Mouse (Mus musculus) neural tube, embryonic 15.5 days (tissue): Measurements from ENCODE around the gene Slc48a1. TPM values are rescaled to one million over a fixed set of nuclear protein-coding genes. Genes with fewer than 3 reads are reported as not detected.

Source experiments
- ATAC-seq: fragments of 200-750 bp; cut with Nextera tagmentation; 2 replicates; pipeline ENCODE4 v1.8.0; 2017; ENCODE audit warnings: mild to moderate bottlenecking, moderate TSS enrichment, moderate library complexity; ENCODE audit not compliant: low FRiP score
- H3K27ac ChIP-seq: fragments of 300-500 bp; sonication (generic); replicated peaks from 2 replicates; pipeline ENCODE4 v1.5.1; 2015; ENCODE audit warnings: mild to moderate bottlenecking, inconsistent platforms
- H3K27me3 ChIP-seq: fragments of 300-500 bp; sonication (generic); replicated peaks from 2 replicates; pipeline ENCODE4 v1.6.1; 2015; ENCODE audit warnings: inconsistent platforms
- H3K36me3 ChIP-seq: fragments of 300-500 bp; sonication (generic); 2 replicates; pipeline ENCODE4 v1.6.1; 2015; ENCODE audit warnings: inconsistent platforms
- H3K4me1 ChIP-seq: fragments of 300-500 bp; sonication (generic); 2 replicates; pipeline ENCODE4 v1.6.1; 2015; ENCODE audit warnings: inconsistent platforms
- H3K4me2 ChIP-seq: fragments of 300-500 bp; sonication (generic); 2 replicates; pipeline ENCODE4 v1.6.1; 2015; ENCODE audit warnings: inconsistent platforms, mild to moderate bottlenecking, moderate library complexity
- H3K4me3 ChIP-seq: fragments of 300-500 bp; sonication (generic); replicated peaks from 2 replicates; pipeline ENCODE4 v1.5.1; 2015; ENCODE audit warnings: mild to moderate bottlenecking, inconsistent platforms
- H3K9ac ChIP-seq: fragments of 300-500 bp; sonication (generic); replicated peaks from 2 replicates; pipeline ENCODE4 v1.6.1; 2015; ENCODE audit warnings: mild to moderate bottlenecking, inconsistent platforms
- H3K9me3 ChIP-seq: fragments of 300-500 bp; sonication (generic); replicated peaks from 2 replicates; pipeline ENCODE4 v1.6.1; 2016; ENCODE audit warnings: inconsistent platforms
- WGBS: fragments of 180-500 bp; shearing (Covaris S2); methylation state at CpG from one replicate; pipeline ENCODE4 v1.1.7; 2015; ENCODE audit warnings: mixed read lengths; 5-methylcytosine and 5-hydroxymethylcytosine counted together
- polyA plus RNA-seq: library from polyadenylated mRNA; unstranded; fragments of >200 nt; fragmentation: Nextera tagmentation; extraction: Ambion mirVana; gene quantifications from 2 replicates; pipeline ENCODE4 v1.2.1, GENCODE M21; 2015

Slc48a1 gene
- polyA plus RNA-seq, 1 experiment from 2014 or later, result 101 TPM

- Histone ChIP-seq H3K4me1 (peaks cover 80% of the 10 kb centered on the region), H3K9ac (no peak overlapping the region), H3K4me2 (no peak overlapping the region), H3K27ac (no peak overlapping the region), H3K36me3 (no peaks in the 10 kb centered on the region), H3K9me3 (no peaks in the 10 kb centered on the region), H3K27me3 (no peaks in the 10 kb centered on the region), H3K4me3 (no peak overlapping the region)
- no peak for ATAC-seq
- 62% methylated on average over 12 of the region's 12 CpGs for WGBS
These were observed 45.2 kb downstream of the Slc48a1 start for GRCm38 (mm10) chr15:97823479-97823878.

DNA sequence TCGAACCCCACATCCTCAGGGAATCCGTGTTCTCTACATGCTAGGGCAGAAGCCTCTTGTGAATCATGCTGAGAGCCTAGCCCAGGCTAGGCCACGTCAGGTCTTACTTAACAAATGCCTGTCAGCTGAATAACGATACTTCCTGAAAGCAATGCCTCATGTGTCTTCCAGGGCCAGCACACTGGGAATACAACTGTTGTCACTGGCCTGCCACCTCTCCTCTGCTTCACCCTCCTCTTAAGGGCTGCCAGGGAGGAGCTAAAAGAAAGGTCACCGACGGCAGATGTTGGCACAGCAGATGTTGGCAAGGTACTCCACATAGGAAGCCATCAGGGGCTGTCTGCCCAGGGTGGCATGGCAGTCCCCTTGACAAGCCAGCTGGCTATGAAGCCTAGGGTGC is 45.7 kb downstream of the Slc48a1 start:
- Histone ChIP-seq H3K9ac (no peak overlapping the region), H3K27ac (no peak overlapping the region), H3K4me1 (peaks cover 83% of the 10 kb centered on the region), H3K4me3 (no peak overlapping the region), H3K36me3 (no peaks in the 10 kb centered on the region), H3K4me2 (no peak overlapping the region), H3K27me3 (no peaks in the 10 kb centered on the region), H3K9me3 (no peaks in the 10 kb centered on the region)
- no peak for ATAC-seq
- 77% methylated on average over 6 of the region's 6 CpGs for WGBS

DNA sequence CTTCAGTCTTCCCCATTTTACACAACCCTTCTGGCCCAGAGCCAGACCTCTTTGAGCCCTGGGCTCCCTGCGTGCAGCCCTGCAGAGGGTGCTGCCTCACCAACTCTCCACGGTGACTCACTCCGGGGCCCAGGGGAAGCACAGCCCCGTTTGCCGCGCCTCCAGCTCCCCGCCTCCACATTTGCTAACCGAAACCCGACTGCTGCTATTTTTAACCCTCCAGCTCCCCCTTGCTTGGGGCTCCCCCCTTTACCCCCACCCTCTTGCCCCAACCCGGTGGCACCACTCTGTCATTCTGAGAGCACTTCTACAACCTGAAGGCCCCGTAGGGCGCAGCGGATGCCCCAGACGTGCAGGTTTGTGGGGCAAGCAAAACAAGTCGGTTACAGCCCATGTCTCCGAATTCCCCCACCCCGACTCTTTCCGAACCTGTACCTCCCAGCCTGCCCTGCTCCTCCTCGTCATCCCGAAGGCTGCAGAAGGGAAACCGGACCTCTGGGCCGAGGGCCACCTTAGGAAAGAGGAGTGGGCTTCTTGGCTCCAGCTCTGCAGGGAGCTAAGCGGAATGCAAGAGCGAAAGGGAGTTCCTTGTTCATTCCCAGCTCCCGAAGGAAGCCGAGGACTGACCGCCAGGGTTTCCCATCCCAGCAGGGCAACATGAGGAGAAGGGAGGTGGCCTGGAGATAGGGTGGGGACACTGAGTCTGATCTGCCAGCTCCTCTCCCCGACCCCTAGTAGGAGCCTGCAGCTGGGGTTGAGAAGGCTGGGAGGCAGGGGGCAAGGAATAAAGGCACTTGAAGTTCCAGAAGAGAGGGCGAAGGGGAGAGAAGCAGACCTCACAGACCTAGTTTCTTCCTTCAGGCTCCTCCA is 47.0 kb downstream of the Slc48a1 start:
- ATAC-seq, result no peak
- Histone ChIP-seq H3K4me3 (peak overlapping the region; percentile 15; the same call in 1 of the 2 replicates), H3K27ac (no peak overlapping the region; the same call in 1 of the 2 replicates)

DNA sequence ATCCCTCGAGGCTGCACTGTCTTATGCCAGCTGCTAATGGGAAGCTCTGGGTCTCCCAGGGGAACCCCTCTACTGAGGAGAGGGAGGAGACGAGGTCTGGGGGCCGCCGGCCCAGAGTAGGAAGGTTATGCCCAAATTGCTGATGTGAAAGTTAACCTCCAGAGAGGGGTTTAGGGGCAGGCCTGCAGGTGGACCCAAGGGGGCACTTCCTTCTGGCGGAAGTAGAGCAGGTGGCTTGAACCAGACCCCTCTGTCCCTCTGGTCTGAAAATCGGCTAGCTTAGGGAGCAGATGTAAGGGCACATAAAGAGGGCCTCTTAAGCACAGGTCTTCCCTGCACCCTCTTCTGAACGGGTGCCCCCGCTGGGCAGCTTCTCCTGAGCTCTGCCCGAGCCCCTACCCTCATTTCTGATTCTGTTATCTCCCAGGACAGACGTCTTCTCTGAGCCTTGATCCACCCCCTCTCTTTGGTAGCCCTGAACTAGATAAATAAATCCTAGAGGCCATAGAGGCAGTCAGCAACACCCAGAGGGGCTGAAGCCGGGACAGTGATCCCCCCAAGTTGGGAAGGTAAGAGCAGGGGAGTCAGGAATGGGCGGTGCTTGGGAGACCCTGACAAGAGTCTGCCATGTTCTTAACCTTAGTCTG is 47.7 kb downstream of the Slc48a1 start:
- Histone ChIP-seq H3K27ac (no peak overlapping the region; the same call in 1 of the 2 replicates), H3K4me1 (peaks cover 94% of the 10 kb centered on the region), H3K4me3 (0 out of 2 replicates have a peak overlapping the region, but pooled peaks have one; percentile 15), H3K4me2 (peak overlapping the region; percentile 47), H3K36me3 (no peaks in the 10 kb centered on the region), H3K9ac (no peak overlapping the region), H3K9me3 (no peaks in the 10 kb centered on the region), H3K27me3 (no peaks in the 10 kb centered on the region)
- no peak for ATAC-seq
- WGBS, result 39% methylated on average over 12 of the region's 12 CpGs

More for the DNA sequence above, 47.0 kb downstream of the Slc48a1 start:
- no peak overlapping the region for H3K9ac ChIP-seq
- H3K36me3 ChIP-seq, result no peaks in the 10 kb centered on the region
- peaks cover 92% of the 10 kb centered on the region for H3K4me1 ChIP-seq
- H3K9me3 ChIP-seq, result no peaks in the 10 kb centered on the region
- WGBS, result 12% methylated on average over 29 of the region's 29 CpGs
- H3K4me2 ChIP-seq, result peak overlapping the region; percentile 47
- H3K27me3 ChIP-seq, result no peaks in the 10 kb centered on the region

- H3K4me1 ChIP-seq, result peaks cover 88% of the 10 kb centered on the region
- H3K36me3 ChIP-seq, result no peaks in the 10 kb centered on the region
- ATAC-seq, result no peak
- WGBS, result 61% methylated on average over 5 of the region's 5 CpGs
- H3K9ac ChIP-seq, result no peak overlapping the region
- no peak overlapping the region for H3K4me3 ChIP-seq
- no peak overlapping the region for H3K4me2 ChIP-seq
- H3K27me3 ChIP-seq, result no peaks in the 10 kb centered on the region
- no peaks in the 10 kb centered on the region for H3K9me3 ChIP-seq
- no peak overlapping the region for H3K27ac ChIP-seq
These were observed 48.4 kb downstream of the Slc48a1 start for GRCm38 (mm10) chr15:97826588-97827261.

DNA sequence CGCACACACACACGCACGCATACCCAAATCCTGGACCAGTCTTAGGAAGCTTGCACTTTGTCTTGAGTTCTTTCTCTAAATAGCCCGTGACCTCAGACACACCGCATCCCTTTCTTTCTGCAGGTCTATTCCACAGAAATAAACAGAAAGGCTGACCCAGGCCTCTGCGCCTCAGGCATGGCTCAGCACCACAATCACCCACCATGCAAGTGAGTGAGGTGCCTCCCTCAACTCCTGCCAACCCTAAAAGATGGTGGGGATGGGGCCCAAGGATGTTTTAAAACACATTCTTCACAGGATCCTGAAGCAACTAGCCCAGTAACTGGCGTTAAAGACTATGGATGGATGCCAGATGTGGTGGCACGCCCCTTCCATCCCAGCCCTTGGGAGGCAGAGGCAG is 49.1 kb downstream of the Slc48a1 start:
- WGBS, result 86% methylated on average over 8 of the region's 8 CpGs
- ATAC-seq, result no peak

DNA sequence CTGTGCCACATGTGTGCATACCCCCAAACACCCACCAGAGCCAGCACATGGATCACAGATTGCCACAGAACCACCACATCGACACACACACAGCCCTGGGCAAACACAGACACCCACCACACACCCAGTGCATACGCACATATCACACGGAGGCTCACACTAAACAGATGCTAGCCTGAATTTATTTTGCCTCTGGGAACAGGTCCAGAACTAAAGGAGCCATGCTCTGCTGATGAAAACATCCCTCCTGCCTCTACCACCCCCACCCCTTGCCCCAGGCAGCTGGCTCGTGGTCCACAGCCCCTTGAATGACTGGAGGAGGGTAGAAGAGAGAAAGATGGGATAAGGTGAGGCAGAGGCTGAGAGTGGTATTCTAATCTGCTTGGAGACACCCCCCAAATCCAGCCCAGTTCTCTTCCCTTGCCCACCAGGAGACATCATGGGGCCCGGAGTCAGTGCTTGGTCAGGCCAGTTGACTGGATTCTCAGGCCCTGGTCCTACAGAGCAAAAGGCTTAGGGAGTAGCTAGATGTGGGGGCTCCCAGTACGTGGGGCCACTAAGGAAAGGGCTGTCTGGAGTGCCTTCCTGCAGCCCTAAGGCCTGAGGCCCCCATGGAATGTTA is 50.0 kb downstream of the Slc48a1 start:
- Histone ChIP-seq H3K9me3 (no peaks in the 10 kb centered on the region), H3K36me3 (no peaks in the 10 kb centered on the region), H3K27me3 (no peaks in the 10 kb centered on the region), H3K9ac (0 out of 2 replicates have a peak overlapping the region, but pooled peaks have one; percentile 30), H3K27ac (peak overlapping the region; percentile 19), H3K4me1 (peaks cover 88% of the 10 kb centered on the region), H3K4me2 (peak overlapping the region; percentile 61), H3K4me3 (peak overlapping the region; percentile 2; the same call in 1 of the 2 replicates)
- no peak for ATAC-seq
- 34% methylated on average over 6 of the region's 6 CpGs for WGBS

More for the DNA sequence above, 49.1 kb downstream of the Slc48a1 start:
- H3K27me3 ChIP-seq, result no peaks in the 10 kb centered on the region
- no peak overlapping the region; the same call in 1 of the 2 replicates for H3K4me2 ChIP-seq
- no peaks in the 10 kb centered on the region for H3K36me3 ChIP-seq
- no peak overlapping the region for H3K9ac ChIP-seq
- no peak overlapping the region for H3K27ac ChIP-seq
- H3K9me3 ChIP-seq, result no peaks in the 10 kb centered on the region
- no peak overlapping the region for H3K4me3 ChIP-seq
- peaks cover 88% of the 10 kb centered on the region for H3K4me1 ChIP-seq

- WGBS, result 71% methylated on average over 5 of the region's 5 CpGs
- Histone ChIP-seq H3K4me2 (peak overlapping the region; percentile 61), H3K4me1 (peaks cover 84% of the 10 kb centered on the region), H3K9me3 (no peaks in the 10 kb centered on the region), H3K36me3 (no peaks in the 10 kb centered on the region), H3K27ac (peak overlapping the region; percentile 19), H3K27me3 (no peaks in the 10 kb centered on the region), H3K9ac (no peak overlapping the region), H3K4me3 (0 out of 2 replicates have a peak overlapping the region, but pooled peaks have one; percentile 61)
- ATAC-seq, result no peak
These were observed 50.6 kb downstream of the Slc48a1 start for GRCm38 (mm10) chr15:97828901-97829338.

- WGBS, result 48% methylated on average over 2 of the region's 2 CpGs
- Histone ChIP-seq H3K4me1 (peaks cover 79% of the 10 kb centered on the region), H3K9ac (peak overlapping the region; percentile 87; the same call in 1 of the 2 replicates), H3K27me3 (no peaks in the 10 kb centered on the region), H3K4me3 (peak overlapping the region; percentile 61), H3K9me3 (no peaks in the 10 kb centered on the region), H3K4me2 (peak overlapping the region; percentile 61), H3K36me3 (no peaks in the 10 kb centered on the region), H3K27ac (peak overlapping the region; percentile 19)
- ATAC-seq, result no peak
These were observed 51.1 kb downstream of the Slc48a1 start for GRCm38 (mm10) chr15:97829432-97829831.

DNA sequence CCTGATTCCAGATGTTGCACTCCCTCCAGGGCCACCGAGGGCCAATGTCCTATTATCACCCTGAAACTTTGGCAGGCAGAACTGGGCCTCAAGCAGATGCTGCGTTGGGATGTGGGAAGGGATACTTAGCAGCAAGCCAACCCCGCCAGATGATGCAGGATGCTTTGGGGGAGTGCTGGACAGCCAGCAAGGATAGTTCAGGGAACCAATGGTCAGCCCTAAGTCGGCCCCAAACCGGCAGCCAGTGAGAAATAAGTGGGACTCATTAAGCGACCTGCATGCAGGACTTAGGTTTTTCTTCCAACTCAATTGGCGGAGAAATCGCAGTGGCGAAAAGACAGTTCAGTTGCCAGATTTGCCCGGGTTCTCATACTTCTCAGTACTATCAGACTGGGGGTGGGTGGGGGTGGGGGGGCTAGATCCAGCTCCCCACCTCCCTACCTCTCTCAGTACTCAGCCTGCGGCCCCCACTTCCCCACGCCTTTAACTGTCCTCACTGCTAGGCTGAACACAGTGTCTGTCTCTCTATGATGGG is 52.0 kb downstream of the Slc48a1 start:
- Histone ChIP-seq H3K9me3 (no peaks in the 10 kb centered on the region), H3K4me3 (peak overlapping the region; percentile 61), H3K36me3 (no peaks in the 10 kb centered on the region), H3K4me2 (peak overlapping the region; percentile 61), H3K4me1 (peaks cover 70% of the 10 kb centered on the region), H3K27ac (peak overlapping the region; percentile 96), H3K9ac (peak overlapping the region; percentile 87), H3K27me3 (no peaks in the 10 kb centered on the region)
- WGBS, result 12% methylated on average over 12 of the region's 12 CpGs
- no peak for ATAC-seq

GRCm38 (mm10) chr15:97830788-97831241 is 52.5 kb downstream of the Slc48a1 start:
- H3K36me3 ChIP-seq, result no peaks in the 10 kb centered on the region
- H3K4me3 ChIP-seq, result peak overlapping the region; percentile 61
- H3K27ac ChIP-seq, result peak overlapping the region; percentile 96
- no peaks in the 10 kb centered on the region for H3K9me3 ChIP-seq
- H3K4me2 ChIP-seq, result peak overlapping the region; percentile 61
- WGBS, result 1% methylated on average over 38 of the region's 39 CpGs
- peaks cover 66% of the 10 kb centered on the region for H3K4me1 ChIP-seq
- H3K27me3 ChIP-seq, result no peaks in the 10 kb centered on the region
- H3K9ac ChIP-seq, result peak overlapping the region; percentile 87
- ATAC-seq, result peak; percentile 48
